Mouse (Mus musculus): ENCODE measurements at regions not wholly inside any gene's neighbourhood (a gene's known extent, or its start where the extent isn't known, plus 50 kb on each side); places are given as distances from the start of the nearest gene placed in this dataset.
A peak's percentile ranks its signal among the peaks of the same experiment; 100 is the strongest.

- no peak for DNase-seq (ENCODE audit: low spot score)
Measured at GRCm38 (mm10) chr6:147832521-147832920, 214.5 kb upstream of the Far2 start.

- DNase-seq (ENCODE audit: low spot score), result peak; percentile 75
Measured at GRCm38 (mm10) chr6:147833501-147833900, 213.6 kb upstream of the Far2 start.

GRCm38 (mm10) chr6:147838846-147839245 lies 208.2 kb upstream of the Far2 start:
- no peak for DNase-seq (ENCODE audit: low spot score)

GRCm38 (mm10) chr6:147849988-147850387 lies 197.1 kb upstream of the Far2 start:
- no peak for DNase-seq (ENCODE audit: low spot score)

GRCm38 (mm10) chr6:147861116-147861515 lies 185.9 kb upstream of the Far2 start:
- no peak for DNase-seq (ENCODE audit: low spot score)

GRCm38 (mm10) chr6:147871033-147871432 lies 176.0 kb upstream of the Far2 start:
- DNase-seq (ENCODE audit: low spot score), result no peak

- DNase-seq (ENCODE audit: low spot score), result no peak
Measured at GRCm38 (mm10) chr6:147873173-147873572, 173.9 kb upstream of the Far2 start.

GRCm38 (mm10) chr6:147878485-147878884 lies 168.6 kb upstream of the Far2 start:
- no peak for DNase-seq (ENCODE audit: low spot score)

- no peak for DNase-seq (ENCODE audit: low spot score)
Measured at GRCm38 (mm10) chr6:147885902-147886301, 161.2 kb upstream of the Far2 start.

GRCm38 (mm10) chr6:147919697-147920096 lies 127.4 kb upstream of the Far2 start:
- DNase-seq (ENCODE audit: low spot score), result peak; percentile 36

- no peak for DNase-seq (ENCODE audit: low spot score)
Measured at GRCm38 (mm10) chr6:147921091-147921490, 126.0 kb upstream of the Far2 start.

- no peak for DNase-seq (ENCODE audit: low spot score)
Measured at GRCm38 (mm10) chr6:147922506-147922905, 124.6 kb upstream of the Far2 start.

GRCm38 (mm10) chr6:147923246-147923645 lies 123.8 kb upstream of the Far2 start:
- DNase-seq (ENCODE audit: low spot score), result no peak

- DNase-seq (ENCODE audit: low spot score), result no peak
Measured at GRCm38 (mm10) chr6:147928951-147929350, 118.1 kb upstream of the Far2 start.

- DNase-seq (ENCODE audit: low spot score), result peak; percentile 61
Measured at GRCm38 (mm10) chr6:147944020-147944419, 103.0 kb upstream of the Far2 start.

GRCm38 (mm10) chr6:147944940-147945676 lies 102.0 kb upstream of the Far2 start:
- DNase-seq (ENCODE audit: low spot score), result peak; percentile 82

GRCm38 (mm10) chr6:147947997-147948396 lies 99.1 kb upstream of the Far2 start:
- DNase-seq (ENCODE audit: low spot score), result no peak

- peak; percentile 95 for DNase-seq (ENCODE audit: low spot score)
Measured at GRCm38 (mm10) chr6:147951642-147952041, 95.4 kb upstream of the Far2 start.

GRCm38 (mm10) chr6:147953058-147953679 lies 93.9 kb upstream of the Far2 start:
- peak; percentile 47 for DNase-seq (ENCODE audit: low spot score)

- DNase-seq (ENCODE audit: low spot score), result peak; percentile 76
Measured at GRCm38 (mm10) chr6:147953753-147954152, 93.3 kb upstream of the Far2 start.

GRCm38 (mm10) chr6:147954253-147954652 lies 92.8 kb upstream of the Far2 start:
- DNase-seq (ENCODE audit: low spot score), result no peak

GRCm38 (mm10) chr6:147954967-147955830 lies 91.9 kb upstream of the Far2 start:
- DNase-seq (ENCODE audit: low spot score), result peak; percentile 82

GRCm38 (mm10) chr6:147964739-147965138 lies 82.3 kb upstream of the Far2 start:
- DNase-seq (ENCODE audit: low spot score), result no peak
